Mouse (Mus musculus) CH12F3 (cell line): ENCODE results near the gene Raver1.
"Not testable (repeated sequence)": the region's sequence is repeated elsewhere in the genome, so short reads cannot be mapped to it uniquely, and the experiment has no call there.

Experiments
- in situ Hi-C: fragments of 300-500 bp; cut with MboI; formaldehyde crosslinking; loops from 2 replicates; pipeline ENCODE4 v1.14.3; 2020; ENCODE audit warnings: low sequenced_read_pairs

The Raver1 gene

DNA sequence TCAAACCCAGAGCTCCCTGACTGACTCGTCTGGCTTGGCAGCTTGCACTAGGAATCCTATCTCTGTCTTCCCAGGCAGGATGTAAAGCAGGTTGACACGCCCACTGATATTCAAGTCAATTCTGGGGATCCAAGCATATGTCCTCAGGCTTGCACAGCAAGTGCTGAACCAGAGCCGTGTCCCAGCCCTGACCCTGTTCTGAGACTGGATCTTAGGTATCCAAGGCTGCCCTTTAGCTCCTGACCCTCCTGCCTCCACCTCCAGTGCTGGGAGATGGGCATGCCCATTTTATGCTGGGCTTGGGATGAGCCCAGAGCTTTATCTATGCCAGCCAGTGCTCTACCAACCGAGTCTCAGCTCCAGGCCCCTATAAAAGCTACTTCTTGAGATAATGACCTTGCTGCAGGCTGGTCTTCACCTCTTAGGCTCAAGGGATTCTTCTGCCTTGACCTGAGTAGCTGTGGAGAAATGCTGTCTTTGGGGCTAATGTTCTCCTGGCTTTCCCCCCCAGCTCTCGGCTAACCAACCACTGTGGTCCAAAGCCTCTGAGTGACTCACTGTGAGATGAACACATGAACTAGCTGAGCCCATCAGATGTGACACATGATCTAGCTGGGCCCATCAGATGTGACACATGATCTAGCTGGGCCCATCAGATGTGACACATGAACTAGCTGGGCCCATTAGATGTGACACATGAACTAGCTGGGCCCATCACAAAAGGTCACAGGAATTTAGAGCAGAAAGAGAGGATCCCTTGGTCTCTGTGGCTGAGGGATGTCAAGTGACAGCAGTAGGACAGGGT, 14.2 kb upstream of the Raver1 start:
- in situ Hi-C loops: no loop called here

- in situ Hi-C loops: no loop called here
Observed at GRCm38 (mm10) chr9:21104814-21105213, 13.0 kb upstream of the Raver1 start.

GRCm38 (mm10) chr9:21102076-21102475, 10.3 kb upstream of the Raver1 start:
- in situ Hi-C loops: no loop called here

GRCm38 (mm10) chr9:21100447-21101161, 8.8 kb upstream of the Raver1 start:
- in situ Hi-C loops: no loop called here

- in situ Hi-C loops: no loop called here
Observed at GRCm38 (mm10) chr9:21097793-21098192, 6.0 kb upstream of the Raver1 start.

DNA sequence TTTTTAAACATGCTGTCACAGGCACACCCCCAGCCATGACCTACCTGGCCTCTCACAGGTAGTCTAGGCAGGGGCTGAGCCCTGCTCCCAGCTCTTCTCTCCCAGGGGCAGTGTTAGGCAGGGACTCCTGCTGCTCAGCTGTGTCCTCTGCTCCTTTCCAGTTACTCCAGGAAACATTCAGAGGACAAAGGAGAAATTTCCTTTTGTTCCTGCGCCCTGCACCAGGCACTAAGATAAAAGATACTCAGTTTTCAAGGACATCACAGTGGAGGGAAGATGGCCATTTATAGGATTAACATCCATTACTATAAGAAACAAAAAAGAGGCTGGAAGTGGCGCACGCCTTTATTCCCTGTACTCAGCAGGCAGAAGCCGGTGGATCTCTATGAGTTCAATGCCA, 4.2 kb upstream of the Raver1 start:
- in situ Hi-C loops: no loop called here

GRCm38 (mm10) chr9:21093423-21093822, 1.6 kb upstream of the Raver1 start:
- in situ Hi-C loops: no loop called here

- in situ Hi-C loops: no loop called here
Observed at GRCm38 (mm10) chr9:21090972-21091706, 669 bp downstream of the Raver1 start.

DNA sequence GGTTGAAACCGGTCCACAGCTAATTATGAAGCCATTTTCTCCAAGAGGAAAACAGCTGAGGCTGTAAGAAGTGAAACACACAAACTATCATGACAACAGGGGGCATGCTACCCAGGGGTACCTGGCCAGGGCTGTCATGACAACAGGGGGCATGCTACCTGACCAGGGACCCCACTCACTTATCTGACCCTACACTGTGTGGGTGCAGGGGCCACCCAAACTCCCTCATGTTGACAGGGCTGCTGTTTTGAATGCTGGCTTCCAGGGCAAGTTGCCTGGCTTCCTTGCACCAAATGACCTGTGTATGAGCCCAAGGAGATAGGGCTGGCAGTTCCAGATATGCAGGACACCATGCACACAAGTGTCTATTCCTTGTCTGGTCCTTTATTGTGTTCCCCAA, 1.3 kb downstream of the Raver1 start:
- in situ Hi-C loops: no loop called here

- in situ Hi-C loops: no loop called here
Observed at GRCm38 (mm10) chr9:21083324-21083723, 8.5 kb downstream of the Raver1 start.

DNA sequence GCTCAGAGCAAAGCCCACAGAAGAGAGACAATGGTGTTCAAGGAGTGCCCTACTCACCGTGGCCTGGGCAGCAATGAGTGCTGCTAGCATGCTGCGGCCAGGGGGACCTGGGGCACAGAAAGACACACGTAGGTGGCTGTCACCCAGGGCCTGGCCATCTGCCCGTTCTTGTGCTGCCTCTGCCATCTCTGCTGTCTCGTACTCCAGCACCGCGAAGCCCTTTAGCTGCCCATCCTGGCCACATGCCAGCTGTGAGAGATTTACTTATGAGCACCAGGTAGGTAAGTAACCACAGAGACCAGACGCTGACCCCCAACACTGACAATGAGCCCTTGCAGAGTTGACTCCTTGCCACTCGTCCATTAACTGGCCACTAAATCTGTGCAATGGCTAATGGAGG, 10.7 kb downstream of the Raver1 start:
- in situ Hi-C loops: no loop called here

DNA sequence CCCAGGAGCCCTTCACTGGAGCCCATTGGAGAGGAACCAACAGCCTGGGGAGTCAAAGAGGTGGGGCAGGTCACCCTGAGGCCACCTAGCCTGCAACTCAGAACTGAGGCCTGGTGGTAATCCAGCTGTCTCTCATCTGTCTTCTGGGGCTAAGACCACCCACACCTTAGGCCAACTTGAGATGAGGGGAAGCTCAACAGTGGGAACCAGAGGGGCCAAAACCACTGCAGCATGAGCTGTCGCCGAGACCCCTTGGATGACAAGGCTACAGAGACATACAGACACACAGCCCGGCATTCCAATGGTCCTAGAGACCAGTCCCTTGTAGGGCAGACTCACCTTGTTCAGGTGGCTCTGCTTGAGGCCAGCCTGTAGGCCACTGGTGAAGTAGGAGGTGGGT, 16.2 kb downstream of the Raver1 start:
- in situ Hi-C loops: no loop called here

- in situ Hi-C loops: no loop called here
Observed at GRCm38 (mm10) chr9:21074173-21074572, 17.6 kb downstream of the Raver1 start.

DNA sequence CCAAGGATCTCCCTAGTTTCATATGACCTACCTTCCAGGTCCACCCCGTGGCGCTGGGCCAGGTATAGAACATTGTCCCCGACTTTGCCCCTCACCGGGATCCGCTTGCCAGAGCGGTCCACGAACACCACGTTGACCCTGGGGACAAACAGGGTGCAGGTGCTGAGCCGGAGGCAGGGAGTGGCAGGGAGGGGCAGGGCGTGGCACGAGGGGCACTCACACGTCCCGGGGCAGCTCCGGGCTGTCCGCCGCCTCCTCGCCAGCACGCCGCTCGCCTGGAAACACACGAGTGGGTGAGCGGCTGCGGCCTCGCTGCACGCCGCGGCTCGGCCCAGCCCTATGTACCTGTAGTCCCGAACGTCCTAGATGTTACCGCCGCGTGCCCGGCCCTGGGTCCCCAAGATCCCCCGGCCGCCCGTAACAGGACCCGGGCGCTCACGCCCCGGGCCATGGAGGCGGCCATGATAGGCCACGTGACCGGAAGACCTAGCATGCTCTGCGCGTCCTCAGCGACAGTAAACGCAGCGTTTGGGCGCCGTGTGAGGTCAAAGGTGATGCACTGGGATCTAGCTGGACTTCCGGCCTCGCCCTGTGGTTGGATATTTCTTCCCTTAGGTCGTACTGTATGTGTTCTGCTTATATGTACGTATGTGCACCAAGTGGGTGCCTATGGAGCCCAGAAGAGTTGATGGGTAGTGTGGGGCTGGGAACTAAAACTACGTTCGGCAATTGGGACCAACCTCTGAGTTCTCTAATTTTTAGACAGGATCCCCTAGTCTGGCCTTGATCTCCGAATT, 18.6 kb downstream of the Raver1 start, which contains the start of the genes Gm49373 and Fdx1l:
TSS of gene Gm49373 (minus strand) at position 53 of the 797 bp plus-strand sequence.
TSS of gene Fdx1l (minus strand) at position 571 of the 797 bp plus-strand sequence.
- in situ Hi-C loops: no loop called here

DNA sequence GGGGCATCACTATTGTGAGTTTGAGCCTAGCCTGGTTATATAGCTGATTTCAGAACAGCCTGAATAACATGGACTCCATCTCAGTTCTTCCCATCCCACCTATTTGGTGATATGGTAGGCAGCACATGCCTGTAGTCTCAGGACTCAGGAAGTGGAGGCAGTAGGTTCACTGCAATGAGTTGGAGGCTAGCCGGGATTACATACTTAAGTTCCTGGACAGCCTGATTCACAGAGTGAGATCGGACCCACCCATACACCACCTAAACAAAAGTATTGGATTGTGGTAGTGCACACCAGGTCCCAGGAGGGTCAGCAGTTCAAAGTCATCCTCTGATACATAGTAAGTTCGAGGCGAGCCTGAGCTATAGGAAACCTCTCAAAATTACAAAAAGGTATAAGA, 19.2 kb downstream of the Raver1 start:
- in situ Hi-C loops: no loop called here

DNA sequence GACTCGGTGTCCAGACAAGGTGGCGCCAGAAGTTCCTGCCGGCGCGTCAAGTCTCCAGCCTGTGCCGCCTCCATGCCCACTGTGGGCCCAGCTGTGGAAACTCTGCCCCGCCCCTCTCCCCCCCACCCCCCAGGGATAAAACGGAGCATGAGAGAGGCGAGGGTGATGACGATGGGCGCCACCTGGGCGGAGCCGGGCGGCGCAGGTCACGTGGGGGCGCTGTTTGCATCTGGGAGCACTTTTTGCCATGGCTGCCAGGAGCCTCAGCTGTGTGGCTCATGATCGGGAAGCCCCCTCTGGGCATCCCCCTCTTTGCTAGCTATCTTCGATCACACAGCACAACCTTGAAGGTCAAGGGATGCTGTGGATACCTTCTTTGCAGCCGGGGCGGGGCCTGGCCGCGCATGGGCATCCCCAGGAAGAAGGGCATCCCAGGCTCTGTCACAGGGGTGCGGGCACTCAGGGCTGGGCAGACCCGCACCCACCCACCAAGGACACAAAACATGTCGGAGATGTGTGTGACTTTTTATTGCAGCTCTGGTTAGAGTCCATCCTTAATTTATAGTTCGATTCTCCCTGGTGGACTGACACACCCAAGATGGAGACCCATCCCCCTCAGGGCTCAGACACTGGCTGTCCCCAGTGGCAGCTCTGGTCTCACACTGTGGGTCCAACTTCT, 24.7 kb downstream of the Raver1 start, which contains the start of gene Zglp1:
TSS of gene Zglp1 (minus strand) at position 88 of the 679 bp plus-strand sequence.
- in situ Hi-C loops: no loop called here

DNA sequence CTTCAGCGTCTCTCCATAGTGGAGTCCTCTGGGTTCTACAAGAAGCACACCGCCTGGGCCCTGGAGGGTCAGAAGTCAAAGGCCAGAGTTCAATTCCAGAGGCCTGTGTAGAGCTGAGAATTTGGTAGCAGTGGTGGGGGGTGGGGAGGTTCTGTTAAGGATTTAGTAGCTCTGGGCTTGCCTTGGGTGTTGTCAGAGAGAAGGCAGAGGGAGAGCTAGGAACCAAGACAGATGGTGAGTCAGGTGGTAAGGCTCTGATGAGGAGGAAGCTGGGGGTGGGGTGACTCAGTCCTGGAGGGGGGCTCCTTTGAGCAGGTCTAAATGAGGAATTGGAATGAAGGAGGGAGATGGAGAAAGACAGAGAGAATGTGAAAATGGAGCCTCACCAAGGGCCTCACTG, 28.9 kb downstream of the Raver1 start:
- in situ Hi-C loops: no loop called here

GRCm38 (mm10) chr9:21051578-21051977, 40.2 kb downstream of the Raver1 start:
- in situ Hi-C loops: no loop called here

DNA sequence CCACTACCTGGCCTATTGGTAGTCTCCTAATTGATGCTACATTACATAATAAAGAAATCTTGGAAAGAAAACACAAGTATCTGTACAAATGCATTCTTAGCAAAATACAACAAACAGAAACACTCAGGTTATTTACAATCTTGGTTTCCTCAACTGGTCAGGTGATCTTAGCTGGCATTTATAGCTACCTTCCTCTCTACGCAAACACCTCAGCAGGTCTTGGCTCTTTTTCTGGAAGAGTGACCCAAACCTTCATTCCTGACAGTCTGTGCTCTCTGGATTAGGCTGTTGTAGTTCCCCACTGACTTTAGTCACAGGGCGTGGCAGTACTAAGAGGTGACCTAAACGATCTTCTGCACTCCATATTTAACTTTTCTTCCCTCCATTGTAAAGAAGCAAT, 46.6 kb downstream of the Raver1 start:
- in situ Hi-C loops: no loop called here

- in situ Hi-C loops: not testable (repeated sequence)
Observed at GRCm38 (mm10) chr9:21044785-21045184, 47.0 kb downstream of the Raver1 start.
